Mouse (Mus musculus) adrenal gland, postnatal 36 days (tissue): ENCODE measurements around the gene Mad2l1bp. TPM values are rescaled to one million over a fixed set of nuclear protein-coding genes. Genes with fewer than 3 reads are reported as not detected.

Experiments used
- DNase-seq, 2 experiments: peaks; one replicate each; pipeline ENCODE4 v3.0.0; 2021; ENCODE audit warnings: mixed read lengths in 1 of 2
- total RNA-seq, 2 experiments: library from RNA; stranded (reverse); gene quantifications; 2 replicates each; pipeline ENCODE4 v1.2.3; 2021

The Mad2l1bp gene
- total RNA-seq, 2 experiments from 2014 or later = 19.7 to 20.1 TPM

- DNase-seq = peak; percentile 91 to 92
These were observed 42.7 kb downstream of the Mad2l1bp start, which contains the start of gene Mrps18a for GRCm38 (mm10) chr17:46110402-46111289. Mrps18a (plus strand) TSS chr17:46110986.

- no peak for DNase-seq
These were observed 45.1 kb downstream of the Mad2l1bp start for GRCm38 (mm10) chr17:46108286-46108685.

GRCm38 (mm10) chr17:46104487-46104886, 48.9 kb downstream of the Mad2l1bp start:
- DNase-seq = peak; percentile 13 to 31

GRCm38 (mm10) chr17:46102608-46103159, 50.7 kb downstream of the Mad2l1bp start:
- DNase-seq = no peak

GRCm38 (mm10) chr17:46101906-46102305, 51.4 kb downstream of the Mad2l1bp start:
- no peak for DNase-seq

GRCm38 (mm10) chr17:46098525-46098924, 54.8 kb downstream of the Mad2l1bp start:
- DNase-seq = no peak

Other genes starting within 250 kb of the Mad2l1bp start
- gene Vegfa, start 121.2 kb downstream of the Mad2l1bp start, total RNA-seq = 100 to 1,000 TPM; 330 to 830 TPM
- gene Mrps18a, start 42.6 kb downstream of the Mad2l1bp start, total RNA-seq = 100 to 1,000 TPM in 1 of 2 experiments, 10 to 100 TPM in 1; 99.1 to 106 TPM
- 10 to 100 TPM in 1 of 2 experiments, 1 to 10 TPM in 1; 7.9 to 12.8 TPM for gene Rsph9, start 9.3 kb downstream of the Mad2l1bp start, total RNA-seq
- gene Gtpbp2, start 7.5 kb upstream of the Mad2l1bp start, total RNA-seq = 10 to 100 TPM; 67.4 to 78.1 TPM
- gene Polh, start 49.1 kb upstream of the Mad2l1bp start, total RNA-seq = 10 to 100 TPM; 43.3 to 45.3 TPM
- gene Xpo5, start 49.2 kb upstream of the Mad2l1bp start, total RNA-seq = 10 to 100 TPM; 81.4 to 87.7 TPM
- gene Polr1c, start 94.5 kb upstream of the Mad2l1bp start, total RNA-seq = 100 to 1,000 TPM in 1 of 2 experiments, 10 to 100 TPM in 1; 97.8 to 119 TPM
- gene Yipf3, start 94.5 kb upstream of the Mad2l1bp start, total RNA-seq = 100 to 1,000 TPM; 137 to 176 TPM
- 1 to 10 TPM; 5.4 to 8.9 TPM for gene Lrrc73, start 100.0 kb upstream of the Mad2l1bp start, total RNA-seq
- 10 to 100 TPM; 46.1 to 49.9 TPM for gene Tjap1, start 129.5 kb upstream of the Mad2l1bp start, total RNA-seq
- under 1 TPM in 1 of 2 experiments, not detected in 1; 0.33 TPM for gene Dlk2, start 143.9 kb upstream of the Mad2l1bp start, total RNA-seq
- gene Abcc10, start 174.8 kb upstream of the Mad2l1bp start, total RNA-seq = 1 to 10 TPM; 6.8 to 7.4 TPM
- 10 to 100 TPM; 23.3 to 29.0 TPM for gene Zfp318, start 230.2 kb upstream of the Mad2l1bp start, total RNA-seq